Mouse (Mus musculus): ENCODE measurements around the gene Nusap1. TPM values are rescaled to one million over a fixed set of nuclear protein-coding genes. Genes with fewer than 3 reads are reported as not detected.
A peak's percentile ranks its signal among the peaks of the same experiment; 100 is the strongest.
"Not testable (repeated sequence)": the region's sequence is repeated elsewhere in the genome, so short reads cannot be mapped to it uniquely, and the experiment has no call there.

The Nusap1 gene
- total and polyA plus RNA-seq, 2 experiments from 2014 or later: 7.1 to 13.3 TPM

DNA sequence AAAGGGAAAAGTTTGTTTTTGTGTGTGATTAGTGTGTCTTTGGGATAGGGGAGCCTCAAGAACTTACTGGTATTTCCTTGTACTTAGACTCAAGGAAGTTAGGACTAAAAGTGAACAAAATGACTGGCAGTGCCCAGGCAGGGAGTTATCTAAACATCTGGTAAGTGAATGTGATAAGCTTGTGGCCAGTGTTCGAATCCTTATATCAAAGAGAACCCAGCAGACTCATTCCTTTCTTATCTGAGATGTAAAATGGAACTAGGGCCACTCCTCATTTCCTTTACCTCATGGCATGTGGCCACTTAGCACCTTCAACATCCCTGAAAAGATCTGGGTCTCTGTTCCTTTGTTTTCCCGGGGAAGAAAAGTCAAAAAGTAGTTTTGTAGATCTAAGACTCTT lies 14.2 kb upstream of the Nusap1 start:
- 88% methylated on average over 2 of the region's 2 CpGs for WGBS
- TF ChIP-seq CTCF (IDR thresholded peaks at IDR 0.05; ENCODE audit: low read depth): no peak
- H3K9ac ChIP-seq (replicated peaks; ENCODE audit: low read length): no peak overlapping the region
- H3K4me2 ChIP-seq (ENCODE audit: low read depth, low read length): no peak overlapping the region
- no peaks in the 10 kb centered on the region for H3K9me3 ChIP-seq (ENCODE audit: low read length)
- no peak overlapping the region for H3K4me3 ChIP-seq (ENCODE audit: low read length)
- peaks cover 11% of the 10 kb centered on the region; the same call in 1 of the 2 replicates for H3K36me3 ChIP-seq (ENCODE audit: insufficient read depth, low read length)
- ATAC-seq (no peak), DNase-seq (ENCODE audit: low spot score) (no peak)
- no peaks in the 10 kb centered on the region for H3K4me1 ChIP-seq (ENCODE audit: insufficient read depth, low read length)
- H3K27ac ChIP-seq: no peak overlapping the region
- no peaks in the 10 kb centered on the region for H3K27me3 ChIP-seq (ENCODE audit: insufficient read depth, low read length)

DNA sequence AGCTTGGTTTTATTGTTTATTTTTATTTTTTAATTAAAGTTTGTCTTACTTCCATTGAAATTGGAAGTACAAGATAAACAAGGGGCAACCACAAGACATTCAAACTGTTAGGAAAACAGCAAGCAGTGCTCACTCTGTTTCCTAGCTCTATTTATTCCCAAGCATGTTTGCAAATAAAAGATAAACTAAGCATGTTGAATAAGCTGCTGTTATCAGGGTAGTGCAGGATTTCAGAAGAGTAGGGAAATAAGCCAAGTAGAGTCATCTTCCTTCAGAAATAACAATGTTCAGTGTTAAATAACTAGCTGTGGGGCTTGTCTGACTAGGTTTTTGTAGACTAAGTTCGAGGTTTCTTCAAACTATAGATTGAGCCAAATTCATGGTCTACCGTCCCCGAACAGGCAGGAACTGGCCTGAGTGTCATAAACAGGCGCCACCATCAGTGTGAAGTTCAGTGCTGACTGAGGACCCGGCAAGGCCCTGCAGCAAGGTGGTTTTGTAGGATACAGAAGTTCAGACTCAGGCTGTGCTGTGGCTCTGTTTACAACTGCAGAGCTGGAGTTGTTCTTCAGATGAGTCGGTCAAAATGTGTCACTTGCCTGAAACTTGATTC lies 12.6 kb upstream of the Nusap1 start:
- H3K4me3 ChIP-seq (ENCODE audit: low read length): no peak overlapping the region

DNA sequence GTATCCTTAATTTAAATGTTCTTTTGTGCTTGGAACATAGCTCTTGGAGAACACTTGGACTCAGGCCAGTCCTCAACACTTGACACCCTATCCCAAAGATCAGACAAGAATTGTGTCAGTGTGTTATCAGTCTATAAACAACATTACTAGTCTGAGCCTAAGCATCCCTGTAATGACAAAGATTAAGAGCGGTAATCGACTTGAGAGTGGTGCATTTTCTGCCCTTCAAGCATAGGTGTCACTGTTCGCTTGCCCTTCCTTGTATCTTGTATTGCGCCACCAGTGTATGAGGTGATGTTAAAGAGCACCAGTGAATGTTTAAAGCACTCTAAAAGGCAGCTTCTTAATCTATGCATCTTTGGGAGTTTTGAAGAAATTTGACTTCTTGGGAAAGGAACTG lies 11.1 kb upstream of the Nusap1 start:
- Histone ChIP-seq H3K4me2 (ENCODE audit: low read depth, low read length) (no peak overlapping the region), H3K36me3 (ENCODE audit: insufficient read depth, low read length) (peaks cover 7% of the 10 kb centered on the region; the same call in 1 of the 2 replicates), H3K27ac (no peak overlapping the region), H3K9me3 (ENCODE audit: low read length) (no peaks in the 10 kb centered on the region), H3K4me1 (ENCODE audit: insufficient read depth, low read length) (no peaks in the 10 kb centered on the region), H3K4me3 (ENCODE audit: low read length) (no peak overlapping the region), H3K9ac (replicated peaks; ENCODE audit: low read length) (no peak overlapping the region), H3K27me3 (ENCODE audit: insufficient read depth, low read length) (no peaks in the 10 kb centered on the region)
- ATAC-seq (no peak), DNase-seq (ENCODE audit: low spot score) (no peak)
- 96% methylated on average over 4 of the region's 4 CpGs for WGBS
- TF ChIP-seq CTCF (IDR thresholded peaks at IDR 0.05; ENCODE audit: low read depth): no peak

More for the DNA sequence above, 12.6 kb upstream of the Nusap1 start:
- Histone ChIP-seq H3K4me2 (ENCODE audit: low read depth, low read length) (no peak overlapping the region), H3K4me1 (ENCODE audit: insufficient read depth, low read length) (no peaks in the 10 kb centered on the region), H3K27me3 (ENCODE audit: insufficient read depth, low read length) (no peaks in the 10 kb centered on the region), H3K36me3 (ENCODE audit: insufficient read depth, low read length) (peaks cover 7% of the 10 kb centered on the region; the same call in 1 of the 2 replicates), H3K27ac (no peak overlapping the region), H3K9me3 (ENCODE audit: low read length) (no peaks in the 10 kb centered on the region), H3K9ac (replicated peaks; ENCODE audit: low read length) (no peak overlapping the region)
- WGBS: 93% methylated on average over 6 of the region's 6 CpGs
- ATAC-seq: no peak
- no peak for TF ChIP-seq CTCF (IDR thresholded peaks at IDR 0.05; ENCODE audit: low read depth)
- no peak for DNase-seq (ENCODE audit: low spot score)

DNA sequence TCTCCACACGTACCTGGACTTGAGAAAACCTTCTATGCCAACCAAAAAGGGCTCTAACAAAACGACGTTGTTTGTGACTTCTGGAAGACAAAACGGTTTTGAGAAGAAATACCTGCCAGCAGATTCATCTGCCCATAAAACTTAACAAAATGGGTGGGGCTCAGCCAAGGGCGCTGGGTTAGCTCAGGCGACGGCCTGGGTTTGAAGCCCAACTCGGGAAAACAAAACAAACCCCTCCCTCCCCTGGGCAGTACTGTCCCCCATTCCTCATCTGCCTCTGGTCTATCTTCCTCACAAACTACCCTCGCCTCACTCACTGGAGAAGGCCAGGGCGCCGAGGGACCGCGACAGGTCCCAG lies 278 bp upstream of the Nusap1 start:
- Histone ChIP-seq H3K27me3 (ENCODE audit: insufficient read depth, low read length) (no peaks in the 10 kb centered on the region), H3K27ac (no peak overlapping the region), H3K4me2 (ENCODE audit: low read depth, low read length) (peak overlapping the region; percentile 98), H3K4me3 (ENCODE audit: low read length) (peak overlapping the region; percentile 88), H3K36me3 (ENCODE audit: insufficient read depth, low read length) (no peaks in the 10 kb centered on the region), H3K9me3 (ENCODE audit: low read length) (no peaks in the 10 kb centered on the region), H3K9ac (replicated peaks; ENCODE audit: low read length) (peak overlapping the region; percentile 54), H3K4me1 (ENCODE audit: insufficient read depth, low read length) (no peaks in the 10 kb centered on the region)
- ATAC-seq: no peak
- no peak for DNase-seq (ENCODE audit: low spot score)
- WGBS: 0% methylated on average over 13 of the region's 13 CpGs
- no peak for TF ChIP-seq CTCF (IDR thresholded peaks at IDR 0.05; ENCODE audit: low read depth)

DNA sequence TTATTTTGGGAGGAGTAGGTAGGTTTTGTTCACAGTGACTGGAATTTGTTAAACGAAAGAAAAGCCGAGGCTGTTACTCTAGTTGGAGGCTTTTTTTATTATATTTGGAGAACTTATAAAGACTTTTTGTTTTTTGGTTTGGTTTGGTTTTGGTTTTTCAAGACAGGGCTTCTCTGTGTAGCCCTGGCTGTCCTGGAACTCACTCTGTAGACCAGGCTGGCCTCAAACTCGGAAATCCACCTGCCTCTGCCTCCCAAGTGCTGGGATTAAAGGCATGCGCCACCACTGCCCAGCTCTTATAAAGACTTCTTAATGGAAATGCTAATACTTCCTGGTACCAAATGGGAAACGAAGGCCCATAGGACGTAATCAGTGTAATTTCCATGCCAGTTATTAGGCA lies 904 bp downstream of the Nusap1 start:
- not testable (repeated sequence) for H3K27ac ChIP-seq; H3K4me1 ChIP-seq (ENCODE audit: insufficient read depth, low read length); H3K36me3 ChIP-seq (ENCODE audit: insufficient read depth, low read length); ATAC-seq; DNase-seq (ENCODE audit: low spot score); H3K27me3 ChIP-seq (ENCODE audit: insufficient read depth, low read length); H3K9me3 ChIP-seq (ENCODE audit: low read length)
- peak overlapping the region; percentile 88 for H3K4me3 ChIP-seq (ENCODE audit: low read length)
- WGBS: 6% methylated on average over 6 of the region's 6 CpGs
- peak overlapping the region; percentile 54; the same call in 1 of the 2 replicates for H3K9ac ChIP-seq (replicated peaks; ENCODE audit: low read length)
- peak overlapping the region; percentile 78 for H3K4me2 ChIP-seq (ENCODE audit: low read depth, low read length)

DNA sequence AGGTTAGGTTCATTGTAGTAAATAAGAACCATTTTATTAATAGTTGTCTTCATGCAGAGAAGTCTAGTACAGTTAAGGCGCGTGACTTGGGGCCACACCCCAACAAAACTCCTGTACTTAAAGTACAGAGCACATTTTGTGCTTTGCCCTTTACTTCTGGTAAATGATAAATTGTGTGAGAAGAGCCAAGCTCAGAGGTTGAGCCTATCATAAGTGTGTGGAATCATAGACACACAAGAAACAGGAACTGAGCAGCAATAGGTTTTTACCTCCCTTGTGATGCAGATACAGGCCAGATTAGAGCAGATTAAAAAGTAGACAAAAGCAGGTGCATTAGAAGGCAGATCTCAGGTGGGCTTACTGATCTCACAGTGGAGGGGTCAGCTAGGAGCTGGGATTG lies 3.2 kb downstream of the Nusap1 start:
- H3K27ac ChIP-seq: no peak overlapping the region
- no peaks in the 10 kb centered on the region for H3K4me1 ChIP-seq (ENCODE audit: insufficient read depth, low read length)
- ATAC-seq (no peak), DNase-seq (ENCODE audit: low spot score) (no peak)
- H3K9ac ChIP-seq (replicated peaks; ENCODE audit: low read length): no peak overlapping the region
- no peak overlapping the region for H3K4me3 ChIP-seq (ENCODE audit: low read length)
- no peaks in the 10 kb centered on the region for H3K27me3 ChIP-seq (ENCODE audit: insufficient read depth, low read length)
- no peak for TF ChIP-seq CTCF (IDR thresholded peaks at IDR 0.05; ENCODE audit: low read depth)
- WGBS: 99% methylated on average over 2 of the region's 2 CpGs
- no peak overlapping the region for H3K4me2 ChIP-seq (ENCODE audit: low read depth, low read length)
- H3K9me3 ChIP-seq (ENCODE audit: low read length): no peaks in the 10 kb centered on the region
- no peaks in the 10 kb centered on the region for H3K36me3 ChIP-seq (ENCODE audit: insufficient read depth, low read length)

DNA sequence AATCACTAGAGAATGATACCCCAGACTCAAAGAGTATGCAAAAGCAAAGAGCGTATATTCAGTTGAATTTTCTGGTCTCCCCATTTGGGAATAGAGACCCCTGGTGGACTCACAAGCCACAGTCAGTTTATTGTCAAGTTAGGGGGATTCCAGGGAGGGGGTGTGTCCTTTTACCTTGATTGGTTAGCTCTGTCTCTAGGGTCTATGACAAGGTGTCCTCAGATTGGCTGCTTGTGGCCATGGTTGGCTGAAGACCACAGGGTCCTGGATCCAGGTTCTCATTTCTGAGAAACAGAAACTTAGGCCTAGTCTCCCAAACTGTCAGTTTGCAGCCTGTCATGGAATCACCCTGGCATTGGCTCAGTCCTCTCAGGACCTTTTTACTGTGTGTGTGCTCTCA lies 18.7 kb downstream of the Nusap1 start:
- no peaks in the 10 kb centered on the region for H3K27me3 ChIP-seq (ENCODE audit: insufficient read depth, low read length)

More for the DNA sequence above, 18.7 kb downstream of the Nusap1 start:
- Histone ChIP-seq H3K36me3 (ENCODE audit: insufficient read depth, low read length) (no peaks in the 10 kb centered on the region), H3K9ac (replicated peaks; ENCODE audit: low read length) (no peak overlapping the region), H3K27ac (no peak overlapping the region), H3K4me3 (ENCODE audit: low read length) (no peak overlapping the region), H3K4me2 (ENCODE audit: low read depth, low read length) (no peak overlapping the region), H3K4me1 (ENCODE audit: insufficient read depth, low read length) (no peaks in the 10 kb centered on the region), H3K9me3 (ENCODE audit: low read length) (no peaks in the 10 kb centered on the region)
- ATAC-seq: no peak
- DNase-seq (ENCODE audit: low spot score): peak; percentile 5
- 0 out of 2 replicates have a peak, but pooled peaks have one; percentile 18 for TF ChIP-seq CTCF (IDR thresholded peaks at IDR 0.05; ENCODE audit: low read depth)
- 82% methylated on average over 1 of the region's 1 CpGs for WGBS
